Mouse (Mus musculus): ENCODE measurements around the gene Rgl3.

DNA sequence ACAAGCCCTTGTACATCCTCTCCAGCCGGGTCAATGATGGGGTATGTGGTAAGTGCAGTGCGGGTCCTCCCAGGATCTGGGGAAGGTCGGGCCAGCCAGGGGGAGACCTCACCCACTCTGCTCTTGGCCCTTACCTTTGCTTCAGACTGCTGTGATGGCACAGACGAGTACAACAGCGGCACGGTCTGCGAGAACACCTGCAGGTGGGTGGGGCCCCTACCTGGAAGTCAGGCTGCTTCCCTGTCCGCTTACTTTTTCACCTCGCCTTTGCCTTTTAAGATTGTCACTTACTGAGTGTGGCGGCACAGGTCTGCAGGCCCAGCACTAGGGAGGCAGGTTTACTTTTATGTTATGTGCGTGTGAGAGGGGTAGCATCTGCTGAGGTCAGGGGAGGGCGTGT is 15.3 kb upstream of the Rgl3 start:
- TF ChIP-seq CTCF (IDR thresholded peaks at IDR 0.05; ENCODE audit: low read depth, low read length) (no peak), POLR2A (IDR thresholded peaks at IDR 0.05; ENCODE audit: borderline replicate concordance, low read depth, low read length) (no peak)
